Mouse (Mus musculus) kidney, embryonic 15.5 days (tissue): ENCODE data around the gene Cyyr1. TPM values are rescaled to one million over a fixed set of nuclear protein-coding genes. Genes with fewer than 3 reads are reported as not detected.
A peak's percentile ranks its signal among the peaks of the same experiment; 100 is the strongest.

ENCODE experiments used
- ATAC-seq: fragments of 200-750 bp; cut with Nextera tagmentation; replicated peaks from 2 replicates; pipeline ENCODE4 v1.8.0; 2017; ENCODE audit warnings: moderate TSS enrichment; ENCODE audit not compliant: low FRiP score
- H3K27ac ChIP-seq: fragments of 300-500 bp; sonication (generic); 2 replicates; pipeline ENCODE4 v1.5.1; 2015; ENCODE audit warnings: mild to moderate bottlenecking, inconsistent platforms
- H3K27me3 ChIP-seq: fragments of 300-500 bp; sonication (generic); 2 replicates; pipeline ENCODE4 v1.6.1; 2015; ENCODE audit warnings: inconsistent platforms
- H3K36me3 ChIP-seq: fragments of 300-500 bp; sonication (generic); 2 replicates; pipeline ENCODE4 v1.6.1; 2015; ENCODE audit warnings: inconsistent platforms
- H3K4me1 ChIP-seq: fragments of 300-500 bp; sonication (generic); 2 replicates; pipeline ENCODE4 v1.6.1; 2015; ENCODE audit warnings: inconsistent platforms
- H3K4me2 ChIP-seq: fragments of 300-500 bp; sonication (generic); 2 replicates; pipeline ENCODE4 v1.6.1; 2015; ENCODE audit warnings: moderate library complexity, mild to moderate bottlenecking, inconsistent platforms
- H3K4me3 ChIP-seq: fragments of 300-500 bp; sonication (generic); replicated peaks from 2 replicates; pipeline ENCODE4 v1.5.1; 2015; ENCODE audit warnings: mild to moderate bottlenecking, inconsistent platforms
- H3K9ac ChIP-seq: fragments of 300-500 bp; sonication (generic); 2 replicates; pipeline ENCODE4 v1.6.1; 2015; ENCODE audit warnings: mild to moderate bottlenecking, inconsistent platforms
- H3K9me3 ChIP-seq: fragments of 300-500 bp; sonication (generic); replicated peaks from 2 replicates; pipeline ENCODE4 v1.6.1; 2016; ENCODE audit warnings: inconsistent platforms
- WGBS: fragments of 180-500 bp; shearing (Covaris S2); methylation state at CpG from one replicate; pipeline ENCODE4 v1.1.7; 2015; ENCODE audit warnings: mixed read lengths; 5-methylcytosine and 5-hydroxymethylcytosine counted together
- polyA plus RNA-seq: library from polyadenylated mRNA; unstranded; fragments of >200 nt; fragmentation: Nextera tagmentation; extraction: Ambion mirVana; gene quantifications from 2 replicates; pipeline ENCODE4 v1.2.1, GENCODE M21; 2015

Cyyr1 gene
- polyA plus RNA-seq, 1 experiment from 2014 or later = 6.4 TPM

- Histone ChIP-seq H3K4me2 (no peak overlapping the region), H3K4me1 (no peaks in the 10 kb centered on the region), H3K9me3 (no peaks in the 10 kb centered on the region), H3K27ac (no peak overlapping the region), H3K9ac (no peak overlapping the region), H3K36me3 (no peaks in the 10 kb centered on the region), H3K27me3 (no peaks in the 10 kb centered on the region), H3K4me3 (no peak overlapping the region)
- 53% methylated on average over 12 of the region's 12 CpGs for WGBS
- ATAC-seq = peak; percentile 49; the same call in 1 of the 2 replicates
Observed at GRCm38 (mm10) chr16:85527743-85528620, 25.2 kb downstream of the Cyyr1 start.

- Histone ChIP-seq H3K27me3 (no peaks in the 10 kb centered on the region), H3K4me1 (no peaks in the 10 kb centered on the region), H3K9me3 (no peaks in the 10 kb centered on the region), H3K36me3 (no peaks in the 10 kb centered on the region), H3K9ac (no peak overlapping the region), H3K27ac (no peak overlapping the region), H3K4me2 (no peak overlapping the region), H3K4me3 (no peak overlapping the region)
- no peak for ATAC-seq
- 86% methylated on average over 8 of the region's 8 CpGs for WGBS
Observed at GRCm38 (mm10) chr16:85524589-85524988, 28.6 kb downstream of the Cyyr1 start.

- ATAC-seq = no peak
- H3K9me3 ChIP-seq = no peaks in the 10 kb centered on the region
- no peak overlapping the region for H3K27ac ChIP-seq
- no peak overlapping the region for H3K4me2 ChIP-seq
- H3K4me1 ChIP-seq = no peaks in the 10 kb centered on the region
- no peak overlapping the region for H3K4me3 ChIP-seq
- no peaks in the 10 kb centered on the region for H3K27me3 ChIP-seq
- no peaks in the 10 kb centered on the region for H3K36me3 ChIP-seq
- no peak overlapping the region for H3K9ac ChIP-seq
- WGBS = 81% methylated on average over 6 of the region's 6 CpGs
Observed at GRCm38 (mm10) chr16:85507264-85507663, 45.9 kb downstream of the Cyyr1 start.

DNA sequence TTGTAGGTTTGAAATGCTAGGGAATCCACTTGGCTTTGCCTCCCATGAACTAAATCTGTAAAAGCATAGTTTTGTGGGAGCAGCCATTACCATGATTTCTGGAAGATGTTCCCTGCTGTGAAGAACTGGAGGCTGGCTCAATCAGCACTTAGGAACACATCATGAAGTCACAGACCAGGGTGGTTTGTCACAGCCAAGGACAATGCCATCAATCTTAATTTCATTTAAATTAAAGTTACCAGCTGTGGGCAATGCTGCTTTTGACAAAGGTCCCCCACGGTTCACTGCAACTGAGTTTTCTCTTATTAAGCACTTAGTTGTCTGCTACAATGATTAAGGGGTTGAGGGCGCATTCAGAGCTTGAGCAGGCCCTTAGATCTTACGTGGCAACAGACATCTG is 48.1 kb downstream of the Cyyr1 start:
- Histone ChIP-seq H3K9me3 (no peaks in the 10 kb centered on the region), H3K4me2 (no peak overlapping the region), H3K27me3 (no peaks in the 10 kb centered on the region), H3K27ac (no peak overlapping the region), H3K4me3 (no peak overlapping the region), H3K36me3 (no peaks in the 10 kb centered on the region), H3K9ac (no peak overlapping the region), H3K4me1 (no peaks in the 10 kb centered on the region)
- WGBS = 37% methylated on average over 3 of the region's 3 CpGs
- ATAC-seq = no peak

DNA sequence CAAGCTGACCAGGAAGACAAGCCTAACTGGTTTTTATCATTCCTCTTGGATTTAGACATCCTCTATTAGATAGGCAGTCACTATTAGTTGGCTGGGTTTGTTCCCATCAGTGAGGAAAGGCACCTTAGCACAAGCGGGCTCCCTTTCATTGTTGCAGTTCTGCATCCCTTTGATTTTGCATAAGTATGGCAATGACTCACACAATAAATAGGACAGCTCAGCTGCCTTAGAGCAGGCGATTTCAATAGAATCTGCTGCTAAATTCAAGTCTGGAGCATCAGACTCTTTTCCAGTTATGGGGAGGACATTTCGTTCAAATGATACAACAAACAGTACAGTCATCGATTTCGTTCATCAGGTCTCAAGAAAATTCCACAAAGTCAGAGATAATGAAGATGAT is 49.8 kb downstream of the Cyyr1 start:
- WGBS = 80% methylated on average over 5 of the region's 5 CpGs
- no peaks in the 10 kb centered on the region for H3K9me3 ChIP-seq
- no peak for ATAC-seq

DNA sequence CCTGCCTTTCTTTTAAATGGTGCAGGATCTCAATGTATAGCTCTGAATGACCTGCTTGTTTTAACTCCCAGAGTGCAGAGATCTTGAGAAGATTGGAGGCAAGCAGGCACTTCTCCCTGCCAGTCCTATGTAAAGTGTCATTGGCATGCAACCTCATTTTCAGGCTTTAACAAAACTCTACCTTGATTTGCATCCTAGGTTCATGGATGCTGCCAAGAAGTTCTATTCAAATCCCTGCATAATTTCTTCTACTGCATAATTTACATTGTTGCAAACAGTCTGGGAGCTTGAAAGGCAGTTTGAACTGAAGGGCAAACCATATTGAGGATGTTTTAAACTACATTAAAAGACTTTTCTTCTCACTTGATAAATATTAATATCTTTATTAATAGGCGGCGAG is 57.4 kb downstream of the Cyyr1 start:
- no peak for ATAC-seq
- no peak overlapping the region for H3K27ac ChIP-seq

More for the DNA sequence above, 49.8 kb downstream of the Cyyr1 start:
- Histone ChIP-seq H3K27me3 (no peaks in the 10 kb centered on the region), H3K27ac (no peak overlapping the region), H3K36me3 (no peaks in the 10 kb centered on the region), H3K4me1 (no peaks in the 10 kb centered on the region), H3K4me3 (no peak overlapping the region), H3K9ac (no peak overlapping the region), H3K4me2 (no peak overlapping the region)

GRCm38 (mm10) chr16:85488105-85488607 is 65.0 kb downstream of the Cyyr1 start:
- H3K4me1 ChIP-seq = no peaks in the 10 kb centered on the region
- no peak overlapping the region for H3K27ac ChIP-seq
- no peak overlapping the region for H3K4me2 ChIP-seq
- no peak overlapping the region for H3K9ac ChIP-seq
- WGBS = 83% methylated on average over 5 of the region's 5 CpGs
- no peaks in the 10 kb centered on the region for H3K36me3 ChIP-seq
- H3K9me3 ChIP-seq = no peaks in the 10 kb centered on the region
- H3K4me3 ChIP-seq = no peak overlapping the region
- no peak for ATAC-seq
- no peaks in the 10 kb centered on the region for H3K27me3 ChIP-seq

More for the DNA sequence above, 57.4 kb downstream of the Cyyr1 start:
- no peak overlapping the region for H3K4me3 ChIP-seq
- H3K27me3 ChIP-seq = no peaks in the 10 kb centered on the region
- no peak overlapping the region for H3K4me2 ChIP-seq
- H3K36me3 ChIP-seq = no peaks in the 10 kb centered on the region
- 94% methylated on average over 2 of the region's 2 CpGs for WGBS
- no peak overlapping the region for H3K9ac ChIP-seq
- no peaks in the 10 kb centered on the region for H3K4me1 ChIP-seq
- no peaks in the 10 kb centered on the region for H3K9me3 ChIP-seq

- H3K4me2 ChIP-seq = no peak overlapping the region
- H3K36me3 ChIP-seq = no peaks in the 10 kb centered on the region
- no peaks in the 10 kb centered on the region for H3K4me1 ChIP-seq
- ATAC-seq = no peak
- H3K9me3 ChIP-seq = no peaks in the 10 kb centered on the region
- no peaks in the 10 kb centered on the region for H3K27me3 ChIP-seq
- WGBS = 90% methylated on average over 7 of the region's 7 CpGs
- H3K4me3 ChIP-seq = no peak overlapping the region
- H3K9ac ChIP-seq = no peak overlapping the region
- no peak overlapping the region for H3K27ac ChIP-seq
Observed at GRCm38 (mm10) chr16:85487266-85487665, 65.9 kb downstream of the Cyyr1 start.

- no peaks in the 10 kb centered on the region for H3K9me3 ChIP-seq
- no peaks in the 10 kb centered on the region for H3K4me1 ChIP-seq
- H3K27ac ChIP-seq = no peak overlapping the region
- H3K4me3 ChIP-seq = no peak overlapping the region
- 90% methylated on average over 4 of the region's 4 CpGs for WGBS
- no peak overlapping the region for H3K9ac ChIP-seq
- no peaks in the 10 kb centered on the region for H3K36me3 ChIP-seq
- no peak for ATAC-seq
- H3K4me2 ChIP-seq = no peak overlapping the region
- no peaks in the 10 kb centered on the region for H3K27me3 ChIP-seq
Observed at GRCm38 (mm10) chr16:85484557-85484956, 68.6 kb downstream of the Cyyr1 start.

DNA sequence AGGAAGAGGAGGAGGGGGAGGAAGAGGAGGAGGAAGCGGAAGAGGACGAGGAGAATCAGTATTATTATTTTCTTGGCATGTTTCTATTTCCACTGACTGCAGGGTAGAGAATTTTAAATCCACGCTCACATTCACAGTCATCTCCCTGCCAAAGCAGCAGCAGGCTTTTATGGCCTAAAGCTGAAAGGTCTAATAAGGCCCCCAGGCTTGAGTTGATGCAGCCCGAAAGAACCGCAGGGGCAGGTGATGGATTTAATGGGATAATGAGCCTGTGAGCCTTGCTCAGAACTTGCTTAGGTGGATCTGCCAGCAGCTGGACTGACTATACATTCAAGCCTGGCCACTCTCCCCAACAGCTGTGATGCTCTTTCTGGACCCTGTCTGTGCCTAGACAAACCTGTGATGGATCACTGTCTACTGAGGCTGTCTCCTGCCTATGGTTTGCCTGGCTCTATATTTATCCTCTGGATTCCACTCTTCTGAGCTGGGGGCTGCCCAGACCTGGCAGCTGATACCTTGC is 78.6 kb downstream of the Cyyr1 start:
- no peaks in the 10 kb centered on the region for H3K27me3 ChIP-seq
- H3K27ac ChIP-seq = no peak overlapping the region
- no peak for ATAC-seq
- H3K4me1 ChIP-seq = no peaks in the 10 kb centered on the region
- no peak overlapping the region for H3K4me2 ChIP-seq
- no peaks in the 10 kb centered on the region for H3K36me3 ChIP-seq
- 61% methylated on average over 5 of the region's 5 CpGs for WGBS
- no peak overlapping the region for H3K4me3 ChIP-seq
- no peak overlapping the region for H3K9ac ChIP-seq
- no peaks in the 10 kb centered on the region for H3K9me3 ChIP-seq

DNA sequence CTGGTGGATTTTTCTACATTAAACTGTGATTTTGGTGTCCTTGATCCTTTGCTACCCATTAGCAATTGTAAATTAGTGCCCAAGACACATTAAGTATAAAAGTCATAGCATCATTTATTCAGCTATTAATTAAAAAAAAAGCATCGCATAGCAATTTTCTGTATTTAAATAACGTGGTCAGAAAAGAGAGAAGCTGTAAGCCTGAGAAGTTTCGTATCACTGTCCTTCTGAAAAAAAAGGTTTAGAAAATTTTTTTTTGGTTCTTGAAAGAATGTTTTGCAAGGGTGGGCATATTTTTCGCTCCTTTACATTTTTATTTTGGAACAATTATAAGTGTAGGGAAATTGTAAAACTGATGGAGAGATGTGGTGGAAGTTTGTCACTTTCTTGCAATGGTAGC is 83.1 kb downstream of the Cyyr1 start:
- Histone ChIP-seq H3K4me1 (no peaks in the 10 kb centered on the region), H3K9me3 (no peaks in the 10 kb centered on the region), H3K9ac (no peak overlapping the region), H3K36me3 (no peaks in the 10 kb centered on the region), H3K27me3 (no peaks in the 10 kb centered on the region), H3K4me2 (no peak overlapping the region), H3K4me3 (no peak overlapping the region), H3K27ac (no peak overlapping the region)
- no peak for ATAC-seq
- WGBS = 93% methylated on average over 4 of the region's 4 CpGs

DNA sequence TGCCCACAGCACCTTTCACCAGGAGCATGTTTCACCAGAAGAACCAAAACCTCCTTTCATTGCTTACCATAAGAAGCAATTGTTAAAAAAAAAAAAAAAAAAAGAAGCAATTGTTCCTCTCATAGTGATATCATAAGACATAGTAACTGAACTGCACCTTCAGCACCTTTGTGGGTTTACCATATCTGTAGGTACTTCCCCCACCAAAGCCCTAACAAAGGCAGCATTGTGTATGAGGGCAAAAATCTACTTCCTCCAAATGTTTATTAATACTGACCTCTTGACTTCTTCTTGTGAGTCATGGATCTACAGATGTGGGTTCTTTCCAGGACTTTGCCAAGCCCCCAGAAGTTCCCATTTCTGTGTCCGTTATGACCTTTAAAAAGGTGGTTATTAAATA is 98.2 kb downstream of the Cyyr1 start:
- Histone ChIP-seq H3K4me3 (no peak overlapping the region), H3K9ac (no peak overlapping the region), H3K9me3 (no peaks in the 10 kb centered on the region), H3K36me3 (no peaks in the 10 kb centered on the region), H3K4me1 (no peaks in the 10 kb centered on the region), H3K27ac (no peak overlapping the region), H3K4me2 (no peak overlapping the region), H3K27me3 (no peaks in the 10 kb centered on the region)
- WGBS = 87% methylated on average over 1 of the region's 1 CpGs
- no peak for ATAC-seq
